Mouse (Mus musculus): ENCODE results near the gene Timeless.

GRCm38 (mm10) chr10:128210131-128210530 lies 21.7 kb upstream of the Timeless start:
- TF ChIP-seq POLR2AphosphoS5 (IDR thresholded peaks at IDR 0.05; ENCODE audit: insufficient replicate concordance, low read depth, low read length) (no peak), CTCF (IDR thresholded peaks at IDR 0.05; ENCODE audit: low read depth, low read length) (no peak), GATA1 (IDR thresholded peaks at IDR 0.05; ENCODE audit: borderline replicate concordance, low read length) (no peak), TAL1 (conservative IDR thresholded peaks at IDR 0.05; ENCODE audit: low read depth, low read length) (no peak)
